Mouse (Mus musculus) liver, adult 2 months (tissue): ENCODE measurements at regions not wholly inside any gene's neighbourhood (a gene's known extent, or its start where the extent isn't known, plus 50 kb on each side); places are given as distances from the start of the nearest gene placed in this dataset.
A peak's percentile ranks its signal among the peaks of the same experiment; 100 is the strongest.

ENCODE experiments used
- DNase-seq: peaks from one replicate; pipeline ENCODE4 v3.0.0-alpha.2; 2011; ENCODE audit warnings: low read depth, low spot score; ENCODE audit errors: extremely low read depth
- H3K27ac ChIP-seq: fragments of 200-500 bp; replicated peaks from 2 replicates; pipeline ENCODE4 v1.5.1; 2012; ENCODE audit warnings: low read depth, mild to moderate bottlenecking, control low read depth, inconsistent platforms, low read length; ENCODE audit not compliant: insufficient read depth
- H3K27me3 ChIP-seq: fragments of 200-500 bp; 2 replicates; pipeline ENCODE4 v1.6.1; 2012; ENCODE audit warnings: mild to moderate bottlenecking, moderate library complexity, low read length, inconsistent platforms; ENCODE audit not compliant: control insufficient read depth, insufficient read depth
- H3K36me3 ChIP-seq: fragments of 200-500 bp; 2 replicates; pipeline ENCODE4 v1.6.1; 2012; ENCODE audit warnings: low read length, inconsistent platforms; ENCODE audit not compliant: control insufficient read depth, insufficient read depth
- H3K4me1 ChIP-seq: fragments of 200-500 bp; 2 replicates; pipeline ENCODE4 v1.6.1; 2011; ENCODE audit warnings: low read length; ENCODE audit not compliant: control insufficient read depth, insufficient read depth
- H3K4me3 ChIP-seq: fragments of 200-500 bp; 2 replicates; pipeline ENCODE4 v1.5.1; 2011; ENCODE audit warnings: low read depth, mild to moderate bottlenecking, control low read depth, low read length, moderate library complexity; ENCODE audit not compliant: insufficient read depth
- H3K79me2 ChIP-seq: fragments of 200-500 bp; 2 replicates; pipeline ENCODE4 v1.6.1; 2012; ENCODE audit warnings: inconsistent platforms, mild to moderate bottlenecking, low read length, moderate library complexity; ENCODE audit not compliant: control insufficient read depth, insufficient read depth
- H3K9ac ChIP-seq: fragments of 200-500 bp; 2 replicates; pipeline ENCODE4 v1.6.1; 2012; ENCODE audit warnings: low read depth, mild to moderate bottlenecking, control low read depth, inconsistent platforms, low read length
- CTCF ChIP-seq: fragments of 200-500 bp; IDR thresholded peaks from 2 replicates; pipeline ENCODE4 v1.5.1; 2011; ENCODE audit warnings: low read depth, low read length, control low read depth
- POLR2A ChIP-seq: fragments of 200-500 bp; IDR thresholded peaks from 2 replicates; pipeline ENCODE4 v1.6.1; 2011; ENCODE audit warnings: low read length, control low read depth; ENCODE audit not compliant: insufficient read depth; ENCODE audit errors: extremely low read depth
- WGBS: fragments of 180-500 bp; shearing (Covaris S2); methylation state at CpG from one replicate; pipeline ENCODE4 v1.1.7; 2018; 5-methylcytosine and 5-hydroxymethylcytosine counted together

GRCm38 (mm10) chr11:86873406-86873700, 65.8 kb upstream of the Dhx40 start:
- Histone ChIP-seq H3K27me3 (no peaks in the 10 kb centered on the region), H3K4me1 (peaks cover 16% of the 10 kb centered on the region), H3K79me2 (no peaks in the 10 kb centered on the region), H3K9ac (no peak overlapping the region), H3K27ac (no peak overlapping the region), H3K4me3 (no peak overlapping the region), H3K36me3 (no peaks in the 10 kb centered on the region)
- DNase-seq = no peak
- TF ChIP-seq CTCF (no peak), POLR2A (no peak)
- WGBS = 96% methylated on average over 1 of the region's 1 CpGs

DNA sequence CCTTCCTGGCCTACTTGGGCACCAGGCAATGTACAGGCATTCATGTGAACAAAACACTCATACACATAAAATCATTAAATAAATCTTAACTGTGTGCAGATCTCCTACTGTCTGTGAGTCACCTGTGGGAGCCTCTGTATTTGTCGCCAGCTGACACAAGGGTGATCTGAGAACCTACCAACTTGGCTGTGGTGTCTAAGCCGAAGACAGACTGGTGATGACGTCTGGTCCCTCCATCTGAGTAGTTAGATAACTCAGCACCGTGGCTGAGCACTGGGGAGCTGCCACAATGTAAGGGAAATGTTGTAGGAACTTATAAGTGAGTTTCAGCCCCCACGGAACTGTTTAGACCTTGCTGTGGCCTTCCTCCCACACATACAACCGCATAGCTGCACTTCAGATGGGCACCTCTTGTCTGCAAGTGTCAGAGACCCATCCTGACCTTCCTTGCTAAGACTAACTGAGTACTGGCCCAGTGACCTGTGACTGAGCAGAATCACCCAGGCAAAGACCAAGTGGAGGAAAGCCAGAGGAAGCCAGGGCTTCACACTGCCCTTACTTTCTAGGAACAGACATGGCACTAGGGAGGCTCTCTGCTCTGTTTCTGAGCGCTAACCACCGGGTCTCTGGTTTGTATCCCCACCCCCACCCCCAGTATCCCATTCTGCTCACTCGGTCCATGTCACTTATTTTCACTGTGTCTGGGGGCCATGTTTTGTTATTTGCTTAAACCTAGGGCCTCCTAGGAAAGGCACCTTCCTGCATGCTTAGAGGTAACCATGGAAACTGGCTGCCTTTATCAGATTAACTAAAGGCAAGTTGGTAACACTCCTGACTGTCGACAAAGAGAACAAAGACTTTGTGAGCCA, 65.2 kb upstream of the Dhx40 start:
- Histone ChIP-seq H3K27ac (peak overlapping the region; percentile 70; the same call in 1 of the 2 replicates), H3K4me3 (no peak overlapping the region), H3K9ac (no peak overlapping the region), H3K79me2 (no peaks in the 10 kb centered on the region), H3K36me3 (no peaks in the 10 kb centered on the region), H3K27me3 (no peaks in the 10 kb centered on the region), H3K4me1 (peaks cover 18% of the 10 kb centered on the region)
- WGBS = 70% methylated on average over 10 of the region's 10 CpGs
- TF ChIP-seq CTCF = no peak
- no peak for TF ChIP-seq POLR2A
- DNase-seq = peak; percentile 79

DNA sequence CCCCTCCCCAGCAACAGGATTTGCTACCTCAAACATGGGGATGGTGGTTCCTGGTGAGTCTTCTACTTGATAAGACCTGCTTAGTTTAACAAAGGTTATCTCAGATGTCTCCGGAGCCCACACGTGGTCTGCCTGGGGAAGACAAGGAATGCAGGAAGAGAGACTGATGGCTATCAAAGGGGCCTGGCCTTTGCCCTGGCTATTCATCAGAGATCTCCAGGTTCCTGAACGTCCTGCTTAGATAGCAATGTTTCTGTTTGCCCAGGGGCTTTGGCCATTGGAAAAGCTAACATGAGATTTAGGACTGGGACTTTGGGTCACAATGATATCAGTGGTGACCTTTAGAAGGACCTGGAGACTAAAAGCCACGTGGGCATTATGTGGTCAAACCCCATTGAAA, 64.2 kb upstream of the Dhx40 start:
- H3K27ac ChIP-seq = peak overlapping the region; percentile 90
- no peaks in the 10 kb centered on the region for H3K27me3 ChIP-seq
- WGBS = 6% methylated on average over 4 of the region's 4 CpGs
- H3K79me2 ChIP-seq = no peaks in the 10 kb centered on the region
- DNase-seq = peak; percentile 93
- no peak overlapping the region for H3K9ac ChIP-seq
- TF ChIP-seq POLR2A (no peak), CTCF (no peak)
- peaks cover 22% of the 10 kb centered on the region for H3K4me1 ChIP-seq
- H3K36me3 ChIP-seq = no peaks in the 10 kb centered on the region
- no peak overlapping the region for H3K4me3 ChIP-seq

DNA sequence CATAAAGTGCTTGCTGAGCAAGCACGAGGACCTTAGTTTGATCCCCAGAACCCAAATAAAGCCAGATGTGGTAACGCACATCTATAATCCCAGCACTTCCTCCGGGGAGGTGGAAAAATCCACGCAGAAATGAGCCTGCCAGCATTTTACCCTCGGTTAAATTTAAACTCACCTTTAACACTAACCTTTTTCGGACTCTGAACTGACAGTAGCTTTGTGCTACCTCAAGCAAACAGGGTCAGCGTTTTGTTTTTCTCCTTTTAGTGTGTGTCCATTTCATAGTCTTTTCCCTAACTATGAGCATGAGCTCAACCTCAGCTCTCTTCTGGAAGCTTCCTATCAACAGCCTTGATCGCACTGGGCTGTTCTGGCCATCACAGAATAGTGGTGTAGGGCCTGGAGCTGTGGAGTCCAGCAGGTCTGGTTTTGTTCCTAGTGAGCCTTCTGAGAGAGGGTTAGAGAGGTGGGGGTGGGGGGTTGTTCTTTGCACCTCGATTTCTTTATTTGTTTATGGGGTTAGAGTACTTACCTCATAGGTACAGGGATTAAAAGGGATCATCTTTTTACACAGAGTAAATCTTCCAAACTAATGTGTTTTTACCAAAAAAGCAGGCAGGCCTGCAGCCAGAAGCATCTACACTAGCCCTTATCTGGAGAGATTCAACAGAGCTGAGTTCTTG, 63.1 kb upstream of the Dhx40 start:
- Histone ChIP-seq H3K79me2 (no peaks in the 10 kb centered on the region), H3K27me3 (no peaks in the 10 kb centered on the region), H3K4me1 (peaks cover 22% of the 10 kb centered on the region), H3K9ac (peak overlapping the region; percentile 56), H3K36me3 (no peaks in the 10 kb centered on the region), H3K4me3 (no peak overlapping the region), H3K27ac (peak overlapping the region; percentile 90)
- peak; percentile 87 for DNase-seq
- TF ChIP-seq POLR2A (no peak), CTCF (no peak)
- 25% methylated on average over 9 of the region's 9 CpGs for WGBS

DNA sequence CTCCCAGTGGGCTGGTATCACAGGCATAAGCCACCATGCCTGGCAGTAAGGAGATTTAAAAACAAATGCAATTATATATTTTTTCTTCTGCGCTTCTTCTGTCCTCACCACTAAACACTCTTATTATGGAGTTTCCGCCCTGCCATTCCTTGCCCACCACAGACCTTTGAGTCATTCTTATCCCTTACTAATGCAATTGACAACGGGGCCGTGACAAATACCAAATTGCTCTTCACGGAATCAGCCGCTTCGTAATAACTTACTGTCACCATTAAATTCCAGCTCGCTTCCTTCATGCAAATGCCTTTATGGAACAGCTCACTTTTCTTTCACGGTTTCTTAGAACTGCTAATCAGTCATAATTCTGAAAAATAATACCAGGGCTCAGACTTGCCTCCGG, 59.4 kb upstream of the Dhx40 start:
- DNase-seq = no peak
- Histone ChIP-seq H3K9ac (no peak overlapping the region), H3K27ac (no peak overlapping the region), H3K79me2 (no peaks in the 10 kb centered on the region), H3K27me3 (no peaks in the 10 kb centered on the region), H3K36me3 (no peaks in the 10 kb centered on the region), H3K4me3 (no peak overlapping the region), H3K4me1 (peaks cover 20% of the 10 kb centered on the region)
- WGBS = 97% methylated on average over 10 of the region's 10 CpGs
- TF ChIP-seq POLR2A = no peak
- TF ChIP-seq CTCF = no peak

GRCm38 (mm10) chr11:86859864-86860528, 52.5 kb upstream of the Dhx40 start:
- peaks cover 4% of the 10 kb centered on the region; the same call in 1 of the 2 replicates for H3K4me1 ChIP-seq
- H3K27ac ChIP-seq = peak overlapping the region; percentile 51
- peak; percentile 87 for DNase-seq
- no peak overlapping the region for H3K4me3 ChIP-seq
- 27% methylated on average over 8 of the region's 8 CpGs for whole genome bisulfite sequencing
- no peaks in the 10 kb centered on the region for H3K36me3 ChIP-seq
- H3K9ac ChIP-seq = peak overlapping the region; percentile 3; the same call in 1 of the 2 replicates
- H3K79me2 ChIP-seq = no peaks in the 10 kb centered on the region
- TF ChIP-seq POLR2A (no peak), CTCF (no peak)
- H3K27me3 ChIP-seq = no peaks in the 10 kb centered on the region
